Mouse (Mus musculus) CH12.LX (cell line): ENCODE measurements around the gene Ctnnd2.

Source experiments
- CHD2 ChIP-seq: IDR thresholded peaks from 2 replicates; pipeline ENCODE4 v1.6.1; 2011; ENCODE audit warnings: low read length, improper control_type of control experiment
- CTCF ChIP-seq, 2 experiments: IDR thresholded peaks in 1 of 2; conservative IDR thresholded peaks in 1 of 2; 2 replicates each; pipeline ENCODE4 v1.5.1; 2011 to 2012; ENCODE audit warnings: low read depth in 2 of 2, low read length in 2 of 2, improper control_type of control experiment in 1 of 2, inconsistent platforms in 1 of 2, mild to moderate bottlenecking in 1 of 2, moderate library complexity in 1 of 2
- E2F4 ChIP-seq: IDR thresholded peaks from 2 replicates; pipeline ENCODE4 v1.6.1; 2011; ENCODE audit warnings: low read depth, low read length, improper control_type of control experiment; ENCODE audit not compliant: insufficient replicate concordance
- EP300 ChIP-seq: IDR thresholded peaks from 2 replicates; pipeline ENCODE4 v1.6.1; 2011; ENCODE audit warnings: low read length, improper control_type of control experiment
- JUND ChIP-seq: conservative IDR thresholded peaks from 2 replicates; pipeline ENCODE4 v1.6.1; 2011; ENCODE audit warnings: low read depth, low read length, improper control_type of control experiment
- MAFK ChIP-seq: IDR thresholded peaks from 2 replicates; pipeline ENCODE4 v1.6.1; 2011; ENCODE audit warnings: low read length, improper control_type of control experiment; ENCODE audit not compliant: insufficient replicate concordance
- MAX ChIP-seq: IDR thresholded peaks from 2 replicates; pipeline ENCODE4 v1.6.1; 2011; ENCODE audit warnings: low read length, improper control_type of control experiment
- POLR2A ChIP-seq: IDR thresholded peaks from 2 replicates; pipeline ENCODE4 v1.6.1; 2011; ENCODE audit warnings: low read depth, mild to moderate bottlenecking, improper control_type of control experiment, low read length
- SIN3A ChIP-seq: IDR thresholded peaks from 2 replicates; pipeline ENCODE4 v1.6.1; 2012; ENCODE audit warnings: low read length, improper control_type of control experiment, inconsistent platforms
- USF2 ChIP-seq: conservative IDR thresholded peaks from 2 replicates; pipeline ENCODE4 v1.6.1; 2011; ENCODE audit warnings: low read depth, low read length, improper control_type of control experiment
- ZMIZ1 ChIP-seq: IDR thresholded peaks from 2 replicates; pipeline ENCODE4 v1.6.1; 2012; ENCODE audit warnings: low read depth, mild to moderate bottlenecking, inconsistent platforms, low read length, improper control_type of control experiment
- ZNF384 ChIP-seq: IDR thresholded peaks from 2 replicates; pipeline ENCODE4 v1.6.1; 2012; ENCODE audit warnings: low read depth, low read length, improper control_type of control experiment, inconsistent platforms

GRCm38 (mm10) chr15:30130705-30131104 is 41.7 kb upstream of the Ctnnd2 start:
- TF ChIP-seq CTCF (conservative IDR thresholded peaks at IDR 0.05 in 1 of 2, IDR thresholded peaks at IDR 0.05 in 1 of 2; ENCODE audit: low read depth in 2 of 2, low read length in 2 of 2) = no peak
- no peak for TF ChIP-seq MAX
- no peak for TF ChIP-seq ZMIZ1
- no peak for TF ChIP-seq SIN3A
- TF ChIP-seq E2F4 = no peak
- TF ChIP-seq USF2 = no peak
- no peak for TF ChIP-seq EP300
- TF ChIP-seq ZNF384 = no peak
- TF ChIP-seq JUND = no peak
- no peak for TF ChIP-seq MAFK
- no peak for TF ChIP-seq POLR2A
- no peak for TF ChIP-seq CHD2
